Mouse (Mus musculus): ENCODE data around the gene Rims3.

Rims3 gene

DNA sequence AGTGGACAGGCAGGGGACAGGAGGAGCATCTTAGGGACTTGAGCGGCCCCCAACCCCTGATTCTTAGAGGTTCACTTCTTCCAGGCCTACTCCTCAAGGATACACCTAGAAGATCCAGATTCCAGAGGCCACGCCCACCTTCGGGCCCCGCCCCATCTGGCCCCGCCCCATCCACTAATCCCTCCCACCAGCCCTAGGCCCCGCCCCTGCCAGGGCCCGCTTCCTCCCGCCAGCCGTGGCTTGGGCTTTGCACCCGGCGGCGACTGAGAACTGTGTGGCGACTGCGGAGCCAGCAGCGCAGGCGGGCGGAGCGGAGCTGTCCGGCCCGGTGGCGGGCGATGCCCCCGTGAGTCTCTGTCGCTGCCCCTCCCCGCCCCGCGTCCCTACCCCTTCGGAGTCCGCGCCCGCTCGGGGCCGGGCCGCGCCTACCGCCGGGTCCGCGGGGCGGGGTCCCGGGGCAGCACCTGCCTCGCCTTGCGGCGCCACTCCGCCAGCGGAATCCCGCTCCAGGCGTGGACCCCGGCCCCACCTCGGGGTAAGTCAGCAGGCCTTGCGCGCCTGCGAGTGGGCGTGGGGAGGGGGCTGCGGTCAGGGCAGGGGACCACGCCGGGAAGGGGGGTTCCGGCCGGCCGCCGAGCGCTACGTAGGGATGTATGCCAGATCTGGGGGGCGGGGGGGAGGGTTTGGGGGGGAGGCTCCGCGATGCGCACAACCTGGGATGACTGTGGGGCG, at the start of gene Rims3:
Rims3 (plus strand) TSS at position 229 of the 732 bp plus-strand sequence.
- DNase-seq (ENCODE audit: low spot score in 2 of 2), result peak; percentile 9 to 30

DNA sequence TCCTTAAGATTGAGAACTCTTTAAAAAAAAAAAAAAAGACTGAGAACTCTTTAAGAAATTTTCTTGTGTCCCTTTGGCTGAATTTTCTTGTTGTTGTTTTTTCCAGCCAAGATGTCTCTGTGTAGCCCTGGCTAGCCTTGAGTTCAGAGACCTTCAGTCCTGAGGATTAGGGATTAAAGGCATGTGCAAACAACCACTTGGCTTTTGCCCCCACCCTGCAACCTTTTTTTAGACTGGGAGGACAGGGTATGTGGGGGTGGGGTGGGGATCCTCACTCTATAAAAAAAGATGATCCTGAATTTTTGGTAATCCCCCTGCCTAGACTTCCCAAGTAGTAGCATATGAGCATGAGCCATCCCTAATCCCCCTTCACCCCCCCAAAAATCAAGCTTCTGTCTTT, 48.8 kb upstream of the Rims3 start:
- DNase-seq (ENCODE audit: low spot score in 2 of 2), result no peak

GRCm38 (mm10) chr4:120813762-120814161, 40.9 kb upstream of the Rims3 start:
- DNase-seq (ENCODE audit: low spot score in 2 of 2), result no peak

GRCm38 (mm10) chr4:120814171-120814570, 40.4 kb upstream of the Rims3 start:
- DNase-seq (ENCODE audit: low spot score in 2 of 2), result no peak

DNA sequence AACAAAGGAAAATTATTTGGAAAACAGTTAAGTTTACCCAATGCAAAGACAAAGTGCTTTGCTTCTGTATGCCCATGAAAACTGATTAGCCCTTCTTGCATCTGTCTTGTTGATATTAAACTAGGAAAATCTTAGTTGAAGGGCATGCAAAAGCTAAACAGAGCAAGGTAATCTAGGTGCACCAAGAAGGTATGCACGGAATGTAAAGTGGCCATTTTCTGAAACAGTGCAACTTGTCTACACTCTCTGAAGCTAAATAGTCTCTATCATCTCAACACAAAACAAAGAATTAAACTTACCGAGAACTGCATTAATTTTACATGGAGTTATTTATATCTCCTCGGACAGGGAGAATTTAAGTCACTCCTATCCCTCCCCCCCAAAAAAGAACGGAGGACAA, 39.5 kb upstream of the Rims3 start:
- no peak for DNase-seq (ENCODE audit: low spot score in 2 of 2)

DNA sequence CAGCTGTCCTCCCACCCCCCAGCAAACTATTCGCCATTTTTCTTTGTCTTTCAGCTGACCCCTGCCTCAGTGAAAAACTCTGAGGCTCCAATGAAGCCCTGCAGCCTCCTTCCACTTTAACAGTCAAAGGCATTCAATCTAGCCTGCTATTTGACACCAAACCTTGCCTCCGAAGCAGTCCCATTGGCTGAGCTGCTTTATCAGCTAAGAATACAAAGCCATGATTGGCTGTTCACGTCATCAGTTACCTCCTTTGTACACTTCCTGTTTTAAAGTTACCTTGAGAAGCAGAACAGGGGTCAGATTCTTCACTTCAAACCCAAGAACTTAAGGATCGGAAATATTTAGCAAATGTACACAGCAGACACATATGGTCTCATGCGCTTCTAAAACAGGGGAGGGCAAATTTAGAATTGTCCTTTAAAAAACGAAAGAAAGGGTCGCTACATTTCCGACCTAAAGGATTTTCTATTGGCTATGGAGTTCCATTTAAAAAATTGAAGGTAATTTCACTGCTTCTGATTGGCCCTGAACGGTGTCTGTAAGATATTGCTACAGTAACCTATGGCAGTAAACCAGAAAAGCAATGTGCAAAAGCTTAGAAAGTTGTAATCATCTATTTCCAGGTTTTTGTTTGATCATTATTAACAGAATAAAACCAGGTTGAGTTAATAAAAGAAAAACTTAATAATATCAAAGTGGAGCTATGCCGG, 38.8 kb upstream of the Rims3 start:
- DNase-seq (ENCODE audit: low spot score in 2 of 2), result peak; percentile 84 to 90

- no peak for DNase-seq (ENCODE audit: low spot score in 2 of 2)
Measured at GRCm38 (mm10) chr4:120817002-120817774, 37.4 kb upstream of the Rims3 start.

- DNase-seq (ENCODE audit: low spot score in 2 of 2), result no peak
Measured at GRCm38 (mm10) chr4:120817951-120818350, 36.7 kb upstream of the Rims3 start.

DNA sequence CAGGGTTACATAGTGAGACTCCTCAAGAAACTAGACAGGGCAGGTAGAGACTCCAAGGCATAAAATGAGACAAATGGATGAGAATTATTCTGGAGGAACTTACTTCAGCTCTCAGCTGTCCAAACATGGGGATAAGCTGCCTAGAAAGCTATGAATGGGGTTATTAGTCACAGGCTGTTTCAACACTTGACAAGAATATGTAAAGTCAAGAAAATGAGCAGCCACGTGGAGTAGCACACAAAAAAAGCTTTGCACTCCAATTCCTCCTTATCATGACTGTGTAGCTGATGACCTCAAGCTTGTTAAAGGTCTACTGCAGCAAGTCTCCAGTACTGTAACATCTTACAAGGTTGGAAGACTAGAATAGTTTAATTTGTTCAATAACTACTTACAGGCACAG, 35.3 kb upstream of the Rims3 start:
- DNase-seq (ENCODE audit: low spot score in 2 of 2), result no peak

- no peak for DNase-seq (ENCODE audit: low spot score in 2 of 2)
Measured at GRCm38 (mm10) chr4:120819871-120820270, 34.7 kb upstream of the Rims3 start.

DNA sequence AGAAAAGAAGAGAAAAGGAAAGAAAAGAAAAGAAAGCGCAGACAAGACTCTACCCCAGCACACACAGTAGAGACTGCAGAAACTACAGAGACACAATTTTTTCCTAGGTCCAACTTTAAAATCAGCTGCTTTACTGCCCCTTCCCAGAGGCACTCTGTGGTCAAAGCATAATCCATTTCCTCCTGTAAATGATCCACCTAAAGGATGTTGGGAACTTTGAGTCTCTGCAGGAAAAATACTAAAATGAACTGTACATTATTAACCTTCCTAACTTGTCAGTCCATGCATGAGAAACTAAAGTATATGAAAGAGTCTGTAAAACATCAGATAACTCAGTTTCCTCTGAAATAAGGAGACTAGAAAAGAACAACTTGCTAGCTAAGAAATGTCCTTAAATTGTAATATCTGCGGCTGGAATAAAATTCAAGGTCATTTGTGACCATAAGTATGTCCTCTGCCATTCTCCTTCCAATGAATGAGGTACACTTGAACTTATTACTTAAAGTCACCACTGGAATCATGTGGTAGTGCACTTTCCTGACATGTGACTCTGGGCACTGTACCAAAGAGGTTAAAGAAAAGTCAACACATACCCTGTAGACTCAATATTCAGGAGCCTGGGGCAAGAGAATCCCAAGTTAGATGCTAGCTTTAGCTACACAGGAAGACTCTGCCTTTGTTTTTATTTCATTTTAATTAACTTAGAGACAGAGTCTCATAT, 32.3 kb upstream of the Rims3 start:
- DNase-seq (ENCODE audit: low spot score in 2 of 2), result no peak

DNA sequence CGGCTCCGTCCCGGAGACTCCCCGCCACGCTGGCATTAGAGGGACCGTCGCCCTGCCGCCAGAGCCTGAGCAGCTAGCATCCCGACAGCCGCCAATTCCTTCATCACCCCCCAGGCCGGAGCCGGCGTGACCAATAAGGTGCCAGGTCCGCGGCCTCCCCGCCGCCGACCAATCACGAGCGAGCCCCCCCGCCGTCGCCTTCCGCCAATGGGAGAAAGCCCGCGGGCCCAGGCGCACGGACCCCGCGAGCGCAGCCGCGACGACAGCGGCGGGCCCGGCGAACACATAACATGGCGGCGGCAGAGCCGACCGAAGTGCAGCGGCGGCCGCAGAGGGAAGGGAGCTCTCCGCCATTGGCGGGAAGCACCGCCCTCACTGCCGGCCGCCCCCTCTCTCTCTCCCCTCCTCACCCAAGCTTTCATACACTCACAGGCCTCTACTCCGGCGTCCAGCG, 29.5 kb upstream of the Rims3 start:
- DNase-seq (ENCODE audit: low spot score in 2 of 2), result peak; percentile 94 to 95

DNA sequence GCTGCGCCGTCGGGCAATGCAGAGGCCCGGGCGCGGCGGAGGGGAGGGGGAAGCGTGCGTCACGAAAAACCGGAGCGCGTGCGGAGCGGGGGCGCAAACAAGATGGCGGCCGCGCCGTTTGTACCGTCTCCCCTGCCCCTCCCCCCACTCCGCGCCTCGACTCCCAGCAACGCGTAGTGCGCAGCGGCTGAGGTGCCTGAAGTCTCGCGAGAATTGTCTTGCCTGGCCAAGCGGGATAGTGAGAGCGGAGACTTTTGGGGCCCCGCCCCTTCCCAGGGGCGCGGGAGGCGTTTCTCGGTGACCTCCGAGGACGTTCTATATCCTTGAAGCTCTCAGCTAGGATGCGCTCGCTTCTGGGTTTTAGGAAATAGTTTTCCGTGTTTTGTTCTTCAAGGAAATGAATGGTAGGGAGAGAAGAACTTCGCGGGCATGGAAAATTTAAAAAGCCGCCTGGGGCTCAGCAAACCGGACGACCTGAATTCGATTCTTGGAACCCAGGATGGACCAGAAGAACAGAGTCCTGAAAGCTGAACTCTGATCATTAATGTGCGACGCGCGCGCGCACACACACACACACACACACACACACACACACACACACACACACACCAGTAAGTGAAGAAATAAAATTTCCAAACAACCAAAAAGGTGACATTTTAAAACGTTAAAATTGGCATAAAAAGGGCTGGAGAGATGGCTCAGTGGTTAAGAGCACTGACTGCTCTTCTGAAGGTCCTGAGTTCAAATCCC, 28.9 kb upstream of the Rims3 start:
- peak; percentile 97 to 98 for DNase-seq (ENCODE audit: low spot score in 2 of 2)

GRCm38 (mm10) chr4:120826418-120826817, 28.2 kb upstream of the Rims3 start:
- DNase-seq (ENCODE audit: low spot score in 2 of 2), result no peak

- DNase-seq (ENCODE audit: low spot score in 2 of 2), result no peak
Measured at GRCm38 (mm10) chr4:120830767-120831166, 23.8 kb upstream of the Rims3 start.

DNA sequence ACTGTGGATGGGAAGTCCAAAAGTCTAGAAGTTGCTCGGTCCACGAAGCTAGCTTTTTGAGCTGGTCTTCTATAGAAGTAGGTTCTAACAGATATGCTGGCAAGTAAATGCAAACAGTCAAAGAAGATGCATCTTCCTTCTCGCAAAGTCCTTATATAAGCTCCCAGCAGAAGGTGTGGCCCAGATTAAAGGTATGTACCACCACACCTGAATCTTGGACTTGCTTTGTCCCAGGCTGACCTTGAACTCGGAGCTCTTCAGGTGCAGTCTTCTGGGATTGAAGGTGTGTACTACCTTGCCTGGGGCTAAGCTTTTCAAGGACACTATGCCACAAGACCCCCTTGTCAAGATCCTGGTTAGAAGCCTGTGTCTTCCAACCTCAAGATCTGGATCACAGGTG, 23.1 kb upstream of the Rims3 start, which contains the start of gene Nfyc:
Nfyc (minus strand) TSS at position 101 of the 400 bp plus-strand sequence.
- no peak for DNase-seq (ENCODE audit: low spot score in 2 of 2)

DNA sequence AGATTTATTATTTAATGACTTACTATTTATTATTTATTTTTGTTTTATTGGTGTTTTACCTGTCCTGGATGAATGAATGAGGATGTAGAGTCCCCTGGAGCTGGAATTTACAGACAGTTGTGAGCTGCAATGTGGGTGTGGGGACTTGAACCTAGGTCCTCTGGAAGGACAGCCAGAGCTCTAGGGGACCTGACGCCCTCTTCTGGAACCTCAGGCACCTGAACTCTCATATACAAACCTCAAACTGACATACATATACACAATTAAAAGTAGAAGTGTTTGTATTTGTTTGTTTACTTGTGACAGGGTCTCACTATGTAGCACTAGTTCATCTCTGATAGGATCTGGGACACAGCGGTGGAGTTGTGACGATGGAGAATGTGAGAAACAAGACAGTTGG, 13.3 kb upstream of the Rims3 start:
- DNase-seq (ENCODE audit: low spot score in 2 of 2), result no peak

DNA sequence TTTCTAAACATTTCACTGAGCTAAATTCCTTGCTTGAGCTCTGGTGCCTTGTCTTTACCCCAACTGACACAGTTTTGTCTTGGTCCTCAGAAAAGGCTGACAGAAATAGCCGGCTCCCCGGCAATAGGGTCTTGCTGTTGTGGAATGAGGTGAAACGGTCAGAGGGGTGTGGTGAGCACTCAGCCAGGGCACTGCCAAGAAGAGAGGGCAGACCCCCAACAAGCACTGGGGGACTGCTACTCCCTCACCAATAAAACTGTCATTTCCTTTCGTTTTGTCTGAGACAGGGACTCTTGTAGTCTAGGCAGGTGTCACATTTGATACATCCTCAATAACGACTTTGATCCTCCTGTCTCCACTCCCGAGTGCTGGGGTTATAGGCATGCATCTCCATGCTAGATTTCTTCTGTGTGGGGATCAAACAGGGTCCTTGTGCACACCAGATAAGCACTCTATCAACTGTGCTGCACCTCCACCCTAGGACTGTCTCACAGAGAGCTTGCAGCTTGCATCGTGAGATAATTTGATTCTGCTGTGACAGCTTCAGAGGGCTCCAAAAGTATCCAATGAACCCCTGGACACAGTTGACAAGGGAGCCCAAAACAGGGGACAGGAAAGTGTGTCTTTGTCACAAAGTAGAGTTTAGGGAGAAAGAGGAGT, 10.1 kb upstream of the Rims3 start:
- DNase-seq (ENCODE audit: low spot score in 2 of 2), result peak; percentile 4 to 18

GRCm38 (mm10) chr4:120845098-120845497, 9.5 kb upstream of the Rims3 start:
- no peak for DNase-seq (ENCODE audit: low spot score in 2 of 2)

- no peak for DNase-seq (ENCODE audit: low spot score in 2 of 2)
Measured at GRCm38 (mm10) chr4:120848909-120849308, 5.7 kb upstream of the Rims3 start.
